Mouse (Mus musculus) megakaryocyte progenitor cell, adult 5-6 weeks (primary cell): ENCODE data around the gene Ktn1. TPM values are rescaled to one million over a fixed set of nuclear protein-coding genes. Genes with fewer than 3 reads are reported as not detected.

Source experiments
- ATAC-seq: replicated peaks from 2 replicates; pipeline ENCODE4 v1.8.0; 2016; ENCODE audit warnings: mild to moderate bottlenecking, moderate TSS enrichment, inconsistent platforms; ENCODE audit not compliant: poor library complexity
- total RNA-seq, 2 experiments: library from RNA; stranded (forward) in 1 of 2; stranded (reverse) in 1 of 2; fragments of 157-497, 149-512 nt in 1 of 2; fragments of 200-1000 nt in 1 of 2; gene quantifications; 2 replicates each; pipeline versions ENCODE4 v1.2.3 to v1.2.4; 2015 to 2017

The Ktn1 gene
- total RNA-seq (2015): 36.4 and 47.8 TPM in 2 replicates
- total RNA-seq (2017): 33.9 and 63.2 TPM in 2 replicates

- ATAC-seq: 0 out of 2 replicates have a peak, but pooled peaks have one; percentile 13
Measured at GRCm38 (mm10) chr14:47648218-47648617, at the start of gene Ktn1. Gene Ktn1 (plus strand): TSS chr14:47648448.

DNA sequence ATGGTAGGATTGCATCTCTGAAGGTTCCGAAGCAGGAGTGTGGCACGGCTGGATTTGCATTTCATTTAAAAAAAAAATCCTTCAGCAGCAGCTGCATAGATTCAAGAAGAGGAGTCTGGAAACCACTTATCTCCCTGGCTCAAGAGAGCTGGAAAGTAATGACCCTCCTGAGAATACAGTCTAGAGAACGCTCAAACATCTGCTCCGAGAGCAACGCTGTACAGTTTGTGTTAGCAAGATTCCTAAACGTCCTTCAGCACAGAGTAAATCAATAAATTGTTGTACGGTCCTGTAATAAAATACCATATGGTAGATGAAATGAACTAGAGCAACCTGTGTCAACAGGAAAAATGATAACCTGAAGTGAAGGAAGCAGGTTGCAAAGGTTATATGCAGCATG lies 35.0 kb upstream of the Ktn1 start:
- no peak for ATAC-seq

DNA sequence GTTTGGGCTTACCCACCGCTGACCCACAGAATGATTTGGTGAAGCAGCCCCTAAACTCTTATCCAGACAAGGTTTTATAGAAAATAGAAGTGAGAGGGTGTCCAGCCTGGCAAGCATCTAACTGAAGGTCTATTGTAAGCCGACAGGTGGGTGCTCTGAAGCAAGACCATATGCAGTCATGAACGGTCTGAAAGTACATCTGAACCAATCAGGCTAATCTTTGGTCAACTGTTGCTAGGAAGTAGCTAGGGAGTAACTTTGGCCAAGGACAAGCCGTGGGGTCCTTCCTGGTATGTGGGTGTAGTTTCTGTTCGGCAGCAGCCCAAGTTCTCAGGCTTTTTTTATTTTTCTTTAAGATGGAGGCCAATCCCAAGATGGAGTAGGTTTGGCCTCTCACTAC lies 29.4 kb upstream of the Ktn1 start:
- ATAC-seq: no peak

DNA sequence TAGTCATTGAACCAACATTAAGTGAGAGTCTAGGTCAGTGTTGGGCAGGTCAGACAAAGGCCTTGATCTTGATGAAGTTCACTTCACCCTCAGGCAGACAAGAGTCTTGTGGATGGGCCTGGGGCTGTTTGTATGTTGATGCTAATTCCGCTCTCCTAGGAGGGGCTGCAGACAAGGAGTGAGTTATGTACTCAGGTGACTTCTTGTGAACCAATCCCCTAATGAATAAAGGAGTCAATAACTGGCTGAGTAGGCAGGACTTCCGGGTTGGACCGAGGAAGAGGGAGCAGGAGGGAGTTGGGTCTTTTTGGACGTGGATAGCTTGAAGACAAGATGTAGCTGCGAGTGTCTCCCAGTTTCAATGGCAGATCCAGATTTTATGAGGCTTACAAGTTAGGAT lies 26.3 kb upstream of the Ktn1 start:
- ATAC-seq: no peak

DNA sequence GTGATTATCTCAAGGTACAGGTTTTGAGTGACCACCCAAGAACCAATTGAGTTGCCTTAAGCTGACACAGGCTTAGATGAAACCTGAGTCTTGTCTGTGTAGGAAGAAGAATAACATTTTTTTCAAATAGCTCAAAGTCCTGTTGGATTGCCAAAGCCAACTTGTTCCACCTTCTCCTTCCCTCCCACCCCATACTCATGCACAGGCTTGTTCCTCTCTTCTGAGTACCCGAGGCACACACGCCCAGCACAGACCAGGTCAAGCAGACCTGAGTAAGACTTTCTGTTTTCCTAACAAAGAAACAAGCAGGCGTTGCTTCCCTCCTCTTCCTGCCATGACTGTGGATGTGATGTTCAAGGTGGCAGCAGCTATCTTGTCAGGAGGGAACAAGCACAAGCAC lies 23.4 kb upstream of the Ktn1 start:
- no peak for ATAC-seq

DNA sequence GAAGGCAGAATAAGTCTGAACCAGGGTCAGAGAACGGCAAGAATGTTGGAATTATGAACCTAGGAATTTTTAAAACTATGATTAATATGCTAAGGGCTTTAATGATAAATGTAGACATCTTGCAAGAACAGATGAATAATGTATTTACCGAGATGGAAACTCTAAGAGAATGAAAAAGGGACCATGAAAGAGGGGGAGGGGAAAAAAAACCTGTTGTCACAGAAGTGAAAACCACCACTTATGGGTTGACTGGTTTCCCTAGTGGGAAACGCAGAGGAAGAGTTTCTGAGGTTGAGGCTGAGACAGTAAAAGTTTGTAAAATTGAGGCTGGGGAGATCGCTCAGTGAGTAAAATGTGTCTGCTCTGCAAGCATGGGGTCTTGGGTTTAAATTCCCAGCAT lies 22.1 kb upstream of the Ktn1 start:
- no peak for ATAC-seq

DNA sequence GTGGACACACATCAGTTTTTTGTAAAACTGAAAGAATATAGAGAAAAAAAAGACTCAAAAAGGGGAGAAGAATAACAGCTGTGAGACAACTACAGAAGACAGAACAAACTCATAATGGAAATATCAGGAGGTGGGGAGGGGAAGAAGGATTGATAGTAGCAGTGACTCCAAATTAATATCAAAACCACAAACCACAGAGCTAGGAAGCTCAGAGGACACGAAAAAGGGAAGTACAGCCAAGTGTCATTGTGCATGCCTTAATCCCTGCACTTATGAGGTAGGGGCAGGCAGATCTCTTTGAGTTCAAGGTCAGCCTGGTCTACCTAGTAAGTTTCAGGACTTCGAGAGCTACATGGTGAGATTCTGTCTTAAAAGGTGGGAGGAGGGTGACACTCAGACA lies 21.4 kb upstream of the Ktn1 start:
- peak; percentile 95 for ATAC-seq

- no peak for ATAC-seq
Measured at GRCm38 (mm10) chr14:47627360-47627759, 20.9 kb upstream of the Ktn1 start.

GRCm38 (mm10) chr14:47632419-47632818 lies 15.8 kb upstream of the Ktn1 start:
- ATAC-seq: no peak

DNA sequence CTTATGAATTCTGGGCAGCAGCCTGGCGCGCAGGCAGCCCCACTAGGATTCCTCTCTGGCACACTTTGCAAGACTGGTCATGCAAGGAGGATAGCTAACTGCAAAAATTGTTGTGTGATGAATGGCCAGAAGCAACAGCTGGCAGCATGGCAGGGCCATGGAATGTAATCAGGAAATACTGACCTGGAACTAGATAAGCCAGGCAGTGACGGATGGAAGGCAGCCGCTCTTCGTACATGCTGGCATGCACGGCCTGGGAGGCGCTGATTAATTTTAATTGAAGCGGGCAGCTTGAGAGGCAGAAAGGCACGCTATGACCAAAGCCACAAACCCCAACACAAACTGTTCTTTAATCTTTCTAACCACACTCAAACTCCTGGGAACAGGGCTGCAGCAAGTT lies 13.8 kb upstream of the Ktn1 start:
- ATAC-seq: peak; percentile 94

- no peak; the same call in 1 of the 2 replicates for ATAC-seq
Measured at GRCm38 (mm10) chr14:47634846-47635245, 13.4 kb upstream of the Ktn1 start.

DNA sequence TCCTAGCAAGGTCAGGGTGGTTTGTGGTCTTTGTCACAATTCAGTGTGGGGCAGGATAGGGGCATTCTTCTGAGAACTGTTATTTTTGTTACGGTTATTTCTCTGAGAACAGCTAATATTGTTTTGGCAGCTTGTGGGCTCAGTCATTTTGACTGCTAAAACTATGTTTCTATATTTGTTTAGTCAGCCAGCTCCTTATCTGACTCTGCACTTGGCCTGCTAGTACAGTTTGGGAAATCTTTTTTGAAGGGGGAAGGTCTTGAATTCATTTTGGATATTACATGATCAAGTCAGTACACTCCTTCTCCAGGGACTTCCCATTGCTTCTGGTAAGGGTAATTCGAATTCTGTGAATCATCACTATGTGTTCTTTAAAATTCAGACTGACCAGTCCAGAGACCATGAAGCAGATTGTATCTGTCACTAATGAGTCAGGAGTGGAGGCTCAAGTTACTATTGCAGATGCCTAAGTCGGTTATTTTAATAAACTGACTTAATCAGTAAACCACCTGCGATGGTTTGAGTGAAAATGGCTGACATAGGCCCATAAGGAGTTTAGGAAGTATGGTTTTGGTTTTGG lies 9.8 kb upstream of the Ktn1 start:
- no peak for ATAC-seq

GRCm38 (mm10) chr14:47645620-47646019 lies 2.6 kb upstream of the Ktn1 start:
- ATAC-seq: no peak

DNA sequence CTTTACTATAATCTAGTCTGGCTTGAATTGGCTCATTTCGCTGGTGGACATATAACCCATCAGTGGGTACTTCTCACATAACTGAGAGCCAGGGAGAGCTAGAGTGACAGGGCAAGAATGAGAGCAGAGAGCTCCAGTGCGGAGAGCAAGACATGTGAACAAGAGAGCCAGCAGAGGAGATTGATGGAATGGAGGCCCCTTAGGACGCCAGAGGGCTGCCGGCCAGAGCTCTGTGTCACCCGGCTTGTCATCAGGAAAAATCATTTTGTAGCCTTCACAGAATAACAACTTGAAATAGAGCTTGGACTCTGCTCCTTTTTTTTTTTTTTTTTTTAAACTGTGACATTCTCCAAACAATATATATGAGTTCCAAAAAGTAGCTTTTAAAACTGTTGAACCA lies 2.0 kb upstream of the Ktn1 start:
- no peak for ATAC-seq

DNA sequence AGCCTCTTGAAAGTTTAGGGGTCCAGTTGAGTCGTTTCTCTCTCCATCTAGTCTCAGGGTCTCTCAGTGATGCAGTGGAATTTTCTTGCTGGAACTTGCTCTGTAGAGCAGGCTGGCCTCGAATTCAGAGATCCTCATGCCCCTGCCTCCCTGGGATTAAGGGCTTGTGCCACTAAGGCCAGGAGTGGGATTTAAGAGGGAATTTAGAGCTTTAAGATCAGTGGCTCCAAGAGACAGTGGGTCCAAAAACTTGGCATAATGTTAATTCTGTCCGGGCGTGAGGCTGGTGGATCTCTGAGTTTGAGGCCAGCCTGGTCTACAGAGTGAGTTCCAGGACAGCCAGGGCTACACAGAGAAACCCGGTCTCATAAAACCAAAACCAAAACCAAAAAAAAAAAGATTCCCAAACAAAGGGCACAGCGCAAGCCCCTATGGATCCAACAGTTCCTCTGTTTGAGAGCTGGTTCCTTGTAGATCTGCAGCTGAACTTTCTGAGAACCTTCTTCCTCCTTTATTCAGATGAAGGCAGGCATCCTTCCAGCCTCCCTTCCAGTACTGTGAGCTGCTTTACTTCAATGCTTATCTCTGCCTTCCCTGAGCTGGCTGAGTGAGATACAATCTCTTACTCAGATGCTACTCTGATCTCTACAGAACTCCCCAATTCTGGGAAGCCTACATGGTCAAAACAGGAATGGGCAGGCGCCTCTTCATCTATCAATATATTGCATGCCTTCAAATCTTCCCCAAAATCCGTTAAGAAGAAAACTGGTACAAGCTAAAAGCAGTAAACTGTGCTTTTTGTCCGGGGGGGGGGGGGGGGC lies 1.3 kb upstream of the Ktn1 start:
- ATAC-seq: no peak

- ATAC-seq: peak; percentile 67
Measured at GRCm38 (mm10) chr14:47648706-47649630, 720 bp downstream of the Ktn1 start.

GRCm38 (mm10) chr14:47649631-47650337 lies 1.5 kb downstream of the Ktn1 start:
- peak; percentile 66 for ATAC-seq

DNA sequence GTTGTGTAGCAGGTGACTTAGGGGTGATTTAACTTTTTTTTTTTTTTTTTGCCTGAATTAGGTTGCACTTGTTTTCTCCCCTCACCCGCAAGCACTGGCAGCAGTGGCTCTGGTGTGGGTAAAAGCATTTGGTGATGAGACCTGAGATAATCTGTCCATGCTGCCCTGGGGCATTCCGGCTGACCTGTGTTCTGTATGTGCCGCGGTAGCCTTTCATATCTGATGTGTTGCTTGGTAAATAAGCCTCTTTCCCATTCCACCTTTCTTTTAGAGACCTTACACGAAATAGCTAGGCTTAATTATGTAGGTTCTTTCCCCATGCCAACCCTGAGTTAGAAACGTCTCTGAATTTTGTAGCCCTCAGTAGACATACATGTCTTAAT lies 2.1 kb downstream of the Ktn1 start:
- no peak for ATAC-seq

DNA sequence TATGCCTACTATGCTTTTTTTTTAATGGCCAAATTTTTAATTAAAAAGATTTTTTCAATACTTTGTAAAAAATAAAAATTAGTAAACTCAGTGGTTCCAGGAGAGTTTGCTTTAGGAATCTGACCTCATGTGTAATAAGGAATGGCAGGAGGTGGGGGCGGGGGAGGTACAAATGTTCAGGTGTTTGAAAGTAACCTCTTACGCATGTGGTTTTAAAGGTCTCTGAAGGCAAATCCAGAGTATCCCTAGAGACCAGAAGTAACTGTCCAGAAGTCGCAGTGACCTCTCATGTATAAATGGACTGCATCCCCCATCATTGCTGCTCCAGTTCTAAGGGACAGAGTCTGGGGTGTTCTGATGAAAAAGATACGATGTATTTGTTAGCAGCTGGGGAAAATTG lies 3.0 kb downstream of the Ktn1 start:
- ATAC-seq: no peak

GRCm38 (mm10) chr14:47655444-47655843 lies 7.2 kb downstream of the Ktn1 start:
- 0 out of 2 replicates have a peak, but pooled peaks have one; percentile 44 for ATAC-seq
